Mouse (Mus musculus) gastrocnemius, adult 2 months (tissue): Measurements from ENCODE around the gene Fam120a. TPM values are rescaled to one million over a fixed set of nuclear protein-coding genes. Genes with fewer than 3 reads are reported as not detected.

Source experiments
- DNase-seq: peaks from one replicate; pipeline ENCODE4 v3.0.0; 2022
- H3K27ac ChIP-seq: fragments of 200-600 bp; 2 replicates; pipeline ENCODE4 v1.8.1; 2022; ENCODE audit warnings: mild to moderate bottlenecking
- H3K4me3 ChIP-seq: fragments of 200-600 bp; 2 replicates; pipeline ENCODE4 v1.8.1; 2022; ENCODE audit warnings: mild to moderate bottlenecking, moderate library complexity
- CTCF ChIP-seq: fragments of 200-600 bp; IDR thresholded peaks from 2 replicates; pipeline ENCODE4 v1.8.1; 2022; ENCODE audit warnings: antibody characterized with exemption, mild to moderate bottlenecking, moderate library complexity
- intact Hi-C: fragments of 180-260 bp; cut with DNase I; formaldehyde crosslinking; loops from one replicate; pipeline ENCODE4 v1.15.1; 2025
- total RNA-seq, 2 experiments: library from RNA; stranded (reverse); gene quantifications; 2 replicates each; pipeline ENCODE4 v1.2.3; 2021

Fam120a gene
- total RNA-seq, 2 experiments from 2014 or later = 111 to 119 TPM

GRCm38 (mm10) chr13:48963111-48963510, 4.7 kb downstream of the Fam120a start:
- Histone ChIP-seq H3K4me3 (no peak overlapping the region), H3K27ac (peak overlapping the region; percentile 66)
- no peak for DNase-seq
- intact Hi-C loops = no loop called here
- no peak for TF ChIP-seq CTCF

- no peak for DNase-seq
- H3K4me3 ChIP-seq = peak overlapping the region; percentile 7; the same call in 1 of the 2 replicates
- TF ChIP-seq CTCF = no peak
- intact Hi-C loops = no loop called here
- H3K27ac ChIP-seq = peak overlapping the region; percentile 66
Measured at GRCm38 (mm10) chr13:48962519-48962918, 5.3 kb downstream of the Fam120a start.

DNA sequence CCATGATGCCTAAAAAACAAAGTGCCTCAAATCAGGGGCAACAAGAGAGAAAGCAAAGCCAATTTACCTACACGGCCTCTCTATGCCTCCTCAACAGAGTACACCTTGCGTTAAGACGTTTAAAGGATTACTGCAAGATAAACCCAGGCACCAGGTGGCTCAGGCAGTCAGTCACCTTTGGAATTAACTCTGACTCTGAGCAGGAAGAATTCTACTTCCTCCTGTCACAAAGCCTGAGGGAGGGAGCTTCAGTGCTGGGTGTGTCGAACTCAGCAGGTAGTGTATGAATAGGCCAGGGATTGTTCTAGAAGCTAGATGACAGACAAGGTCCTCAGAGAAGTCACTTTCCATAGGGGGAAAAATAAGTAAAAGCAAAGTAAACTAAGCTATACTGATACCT, 9.2 kb downstream of the Fam120a start:
- intact Hi-C loops = loop anchor here (5.0 kb wide), 1 partner anchor 71 kb away; no protein-coding TSS in a partner anchor
- no peak overlapping the region for H3K4me3 ChIP-seq
- H3K27ac ChIP-seq = peak overlapping the region; percentile 16; the same call in 1 of the 2 replicates
- no peak for DNase-seq
- TF ChIP-seq CTCF = no peak

DNA sequence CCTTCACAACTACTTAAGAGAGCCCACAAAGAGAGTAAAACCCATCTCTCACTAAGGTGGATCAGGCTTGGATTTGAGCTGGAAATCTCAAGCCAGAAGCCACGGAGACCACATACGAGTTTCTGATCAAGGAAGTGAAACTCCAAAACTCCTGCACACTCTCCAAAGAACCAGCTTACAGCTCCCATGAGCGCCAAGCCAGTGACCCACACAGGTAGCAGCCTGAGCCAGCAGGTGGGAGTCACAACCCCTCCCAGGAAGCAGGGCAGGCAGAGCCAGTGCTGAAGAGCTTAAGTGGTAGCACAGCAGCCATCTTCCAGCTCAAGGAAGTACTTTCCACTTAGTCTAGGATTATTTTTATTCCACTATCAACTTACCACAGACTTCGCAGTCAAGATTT, 13.0 kb downstream of the Fam120a start:
- peak; percentile 35 for DNase-seq
- TF ChIP-seq CTCF = no peak
- intact Hi-C loops = loop anchor here (5.0 kb wide), 1 partner anchor 68 kb away; no protein-coding TSS in a partner anchor
- H3K27ac ChIP-seq = no peak overlapping the region; the same call in 1 of the 2 replicates
- no peak overlapping the region for H3K4me3 ChIP-seq

GRCm38 (mm10) chr13:48950600-48951241, 17.1 kb downstream of the Fam120a start:
- Histone ChIP-seq H3K4me3 (no peak overlapping the region), H3K27ac (no peak overlapping the region)
- intact Hi-C loops = no loop called here
- no peak for TF ChIP-seq CTCF
- DNase-seq = no peak

DNA sequence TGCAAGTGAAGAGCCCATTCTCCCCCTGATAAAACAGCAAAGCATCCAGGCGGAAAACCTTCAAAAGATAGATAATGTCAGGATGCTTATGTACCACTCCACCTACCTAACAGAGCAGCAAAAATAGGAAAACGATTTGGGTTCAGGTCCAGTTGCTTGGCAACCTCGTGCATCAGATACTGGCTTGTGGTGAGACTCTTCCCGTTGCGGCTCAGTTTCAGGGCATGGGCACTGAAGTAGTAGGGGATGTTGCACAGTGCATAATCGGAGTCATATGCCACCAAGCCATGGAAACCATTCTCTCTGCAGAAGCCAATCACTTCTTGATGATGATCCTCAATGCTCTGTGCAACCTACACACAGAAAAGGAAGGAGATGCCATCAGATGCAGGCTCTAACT, 18.9 kb downstream of the Fam120a start:
- H3K27ac ChIP-seq = no peak overlapping the region
- no peak overlapping the region for H3K4me3 ChIP-seq
- intact Hi-C loops = no loop called here
- no peak for DNase-seq
- no peak for TF ChIP-seq CTCF

GRCm38 (mm10) chr13:48944571-48944970, 23.2 kb downstream of the Fam120a start:
- intact Hi-C loops = no loop called here
- no peak for DNase-seq
- no peak for TF ChIP-seq CTCF
- H3K4me3 ChIP-seq = no peak overlapping the region
- H3K27ac ChIP-seq = no peak overlapping the region

DNA sequence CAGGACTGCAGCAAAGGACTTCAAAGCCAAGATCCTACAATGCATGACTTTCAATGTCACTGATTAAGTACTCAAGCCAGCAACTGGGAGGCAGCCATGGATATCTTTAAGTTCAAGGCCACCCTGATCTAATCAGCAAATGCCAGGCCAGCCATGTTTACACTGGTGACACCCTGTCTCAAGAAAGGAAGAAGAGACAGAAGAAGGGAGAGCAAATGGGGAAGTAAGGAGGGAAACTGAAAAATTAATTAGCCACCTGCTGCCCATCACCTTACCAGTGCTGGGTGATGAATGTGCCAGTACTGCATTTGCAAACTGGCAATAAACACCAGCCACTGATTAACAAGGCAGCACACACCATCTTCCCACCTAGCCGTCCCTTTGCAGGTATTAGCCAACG, 25.3 kb downstream of the Fam120a start:
- no peak for DNase-seq
- no peak overlapping the region for H3K4me3 ChIP-seq
- H3K27ac ChIP-seq = no peak overlapping the region
- intact Hi-C loops = no loop called here
- TF ChIP-seq CTCF = no peak

- TF ChIP-seq CTCF = no peak
- intact Hi-C loops = no loop called here
- H3K27ac ChIP-seq = no peak overlapping the region
- H3K4me3 ChIP-seq = no peak overlapping the region
- DNase-seq = no peak
Measured at GRCm38 (mm10) chr13:48941773-48942172, 26.0 kb downstream of the Fam120a start.

DNA sequence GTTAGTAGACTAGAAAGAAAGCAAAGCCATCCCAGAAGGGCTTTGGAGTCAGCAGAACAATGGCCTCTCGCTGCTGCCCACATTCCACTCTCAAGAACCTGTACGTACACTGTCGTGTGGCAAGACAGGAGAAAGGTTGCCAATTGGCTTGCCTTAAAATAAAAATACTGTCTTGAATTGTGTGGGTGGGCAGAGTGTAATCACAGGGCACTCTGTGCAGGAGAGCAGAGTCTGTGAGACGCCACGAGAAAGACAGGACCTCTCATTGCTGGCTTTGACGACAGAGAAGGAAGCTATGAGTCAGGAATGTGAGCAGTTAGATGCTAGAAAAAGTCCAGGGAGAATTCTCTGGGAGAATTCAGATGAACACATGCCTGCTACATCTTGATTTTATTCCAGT, 33.2 kb downstream of the Fam120a start:
- TF ChIP-seq CTCF = no peak
- intact Hi-C loops = no loop called here
- DNase-seq = peak; percentile 7
- Histone ChIP-seq H3K27ac (no peak overlapping the region), H3K4me3 (no peak overlapping the region)

- intact Hi-C loops = no loop called here
- Histone ChIP-seq H3K4me3 (no peak overlapping the region), H3K27ac (peak overlapping the region; percentile 66)
- DNase-seq = peak; percentile 59
- TF ChIP-seq CTCF = no peak
Measured at GRCm38 (mm10) chr13:48932692-48933091, 35.1 kb downstream of the Fam120a start.

DNA sequence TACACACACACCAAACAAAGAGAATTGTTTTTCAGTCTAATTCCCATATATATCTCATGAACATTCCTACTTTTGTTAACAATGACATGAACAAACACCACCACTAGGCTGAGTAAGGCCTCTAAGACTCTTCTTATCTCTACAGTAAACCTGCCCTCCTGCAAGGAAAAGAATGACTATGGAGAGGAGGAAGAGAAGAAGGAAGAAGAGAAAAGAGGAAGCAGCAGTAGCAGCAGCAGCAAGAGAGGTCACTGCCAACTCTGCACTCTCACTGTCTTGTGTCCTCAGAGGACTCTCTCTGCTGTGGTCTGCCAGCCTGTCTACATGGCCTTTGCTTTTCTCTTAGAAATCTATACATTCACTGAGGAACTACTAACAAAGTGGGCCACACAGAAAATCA, 36.1 kb downstream of the Fam120a start:
- H3K27ac ChIP-seq = no peak overlapping the region
- intact Hi-C loops = no loop called here
- TF ChIP-seq CTCF = no peak
- DNase-seq = no peak
- H3K4me3 ChIP-seq = no peak overlapping the region

DNA sequence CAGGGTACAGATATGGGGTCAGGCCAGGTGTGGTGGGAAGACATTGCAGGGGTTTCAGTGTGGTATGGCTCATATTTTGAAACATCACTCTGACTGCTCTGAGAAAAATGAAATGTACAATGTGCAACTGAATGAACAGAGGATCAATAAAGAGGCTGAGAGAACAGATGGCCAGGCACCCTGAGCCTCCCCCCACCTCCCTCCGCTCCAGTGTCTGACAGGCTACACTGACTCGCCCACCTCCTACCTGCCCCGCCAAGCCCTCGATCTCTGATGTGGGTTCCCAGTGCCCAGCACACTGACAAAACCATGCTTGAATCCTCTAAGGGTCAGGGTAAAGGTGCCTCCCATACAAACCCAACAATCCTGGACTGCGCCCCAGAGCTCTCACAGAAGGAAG, 36.6 kb downstream of the Fam120a start:
- H3K4me3 ChIP-seq = no peak overlapping the region
- TF ChIP-seq CTCF = no peak
- intact Hi-C loops = no loop called here
- no peak overlapping the region for H3K27ac ChIP-seq
- DNase-seq = no peak

DNA sequence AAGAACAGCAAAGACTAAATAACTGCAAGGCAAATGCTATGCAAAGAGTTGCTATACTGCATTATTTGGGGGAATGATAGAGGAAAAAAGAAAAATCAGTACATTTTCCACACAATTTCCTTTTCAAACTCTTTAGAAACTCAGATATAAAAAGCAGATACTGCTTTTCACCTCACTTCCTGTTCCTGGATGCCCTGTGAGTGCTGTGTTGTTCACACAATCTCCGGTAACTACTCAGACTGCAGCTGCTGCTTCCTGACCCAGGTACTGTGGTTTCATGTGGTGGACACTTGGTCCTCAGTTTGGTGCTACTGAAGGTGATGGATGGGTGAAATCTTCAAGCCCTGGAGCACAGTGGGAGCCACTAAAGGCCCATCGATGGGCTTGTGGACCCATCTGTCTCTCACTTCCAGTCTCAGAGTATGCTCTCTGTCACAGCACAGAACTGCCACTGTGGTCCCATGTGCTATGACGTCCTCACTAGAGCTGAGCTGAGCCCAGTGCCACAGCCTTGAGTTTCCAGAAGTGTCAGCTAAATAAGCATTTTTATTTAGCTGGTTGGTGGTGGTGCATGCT, 38.2 kb downstream of the Fam120a start:
- no peak for DNase-seq
- no peak for TF ChIP-seq CTCF
- Histone ChIP-seq H3K4me3 (no peak overlapping the region), H3K27ac (no peak overlapping the region)
- intact Hi-C loops = no loop called here
